Mouse (Mus musculus) neural tube, postnatal 0 days (tissue): ENCODE data around the gene Odam. TPM values are rescaled to one million over a fixed set of nuclear protein-coding genes. Genes with fewer than 3 reads are reported as not detected.

Source experiments
- polyA plus RNA-seq: library from polyadenylated mRNA; unstranded; fragments of >200 nt; fragmentation: Nextera tagmentation; extraction: Ambion mirVana; gene quantifications from 2 replicates; pipeline ENCODE4 v1.2.1, GENCODE M21; 2015

The Odam gene
- not detected in 2 replicates for polyA plus RNA-seq

DNA sequence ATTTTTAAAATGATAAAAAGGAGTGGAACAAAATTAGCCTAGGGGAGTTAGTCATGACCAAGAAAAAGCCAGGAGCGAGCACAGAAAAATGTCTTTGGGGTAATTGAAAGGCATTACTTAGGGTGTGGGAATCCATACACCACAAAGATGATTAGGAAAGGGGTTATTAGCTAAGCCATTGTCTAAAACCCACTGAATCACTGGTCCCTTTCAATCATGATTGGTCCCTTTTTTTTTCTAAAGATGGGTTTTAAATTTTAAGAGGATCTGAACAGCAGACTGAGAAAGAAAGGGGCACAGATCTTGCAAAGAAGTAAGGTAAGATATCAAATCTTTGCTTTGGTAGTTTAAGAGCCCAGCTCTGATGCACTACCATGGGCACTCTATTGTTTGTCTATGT lies at the start of gene Odam:
Odam (plus strand) TSS at position 301 of the 400 bp plus-strand sequence.

DNA sequence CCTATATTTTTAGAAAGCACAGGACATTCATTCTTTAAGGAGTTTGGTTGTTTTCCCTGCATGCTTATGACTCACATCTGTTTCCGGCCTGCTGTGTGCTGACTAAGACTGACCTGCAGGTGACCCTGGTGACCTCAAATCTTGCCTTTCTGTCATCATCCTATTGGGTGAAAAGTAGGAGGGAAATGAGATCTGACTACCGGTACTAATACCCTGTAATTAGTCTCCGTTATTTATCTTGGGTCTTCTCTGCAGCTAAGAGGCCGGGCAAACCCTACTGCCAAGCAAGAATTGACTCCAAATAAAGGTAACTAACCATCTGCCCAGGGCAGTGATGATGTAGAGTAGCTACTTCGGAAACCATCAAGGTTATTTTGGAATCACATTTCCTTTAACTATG lies 40.5 kb downstream of the Odam start, which contains the start of gene Csn3:
Csn3 (plus strand) TSS at position 208 of the 400 bp plus-strand sequence.

Other genes with a start within 250 kb of the Odam start
- not detected in 2 replicates for gene Csn1s1, start 218.8 kb upstream of the Odam start, polyA plus RNA-seq
- 0.18 TPM in 1 of 2 replicates, not detected in the other for gene Csn2, start 185.4 kb upstream of the Odam start, polyA plus RNA-seq
- not detected in 2 replicates for gene Csn1s2a, start 110.5 kb upstream of the Odam start, polyA plus RNA-seq
- not detected in 2 replicates for gene Csn1s2b, start 76.9 kb upstream of the Odam start, polyA plus RNA-seq
- not detected in 2 replicates for gene Prr27, start 59.3 kb upstream of the Odam start, polyA plus RNA-seq
- gene Csn3, start 40.5 kb downstream of the Odam start, polyA plus RNA-seq, result 0.47 TPM in 1 of 2 replicates, not detected in the other
- 0.22 TPM in 1 of 2 replicates, not detected in the other for gene 2310003L06Rik, start 84.4 kb downstream of the Odam start, polyA plus RNA-seq
- 0.61 TPM in 1 of 2 replicates, not detected in the other for gene Gm28434, start 84.5 kb downstream of the Odam start, polyA plus RNA-seq
- not detected in 2 replicates for gene Cabs1, start 94.4 kb downstream of the Odam start, polyA plus RNA-seq
- gene Smr3a, start 117.5 kb downstream of the Odam start, polyA plus RNA-seq, result 0.32 and 0.39 TPM in 2 replicates
- not detected in 2 replicates for gene Smr2, start 201.5 kb downstream of the Odam start, polyA plus RNA-seq
- not detected in 2 replicates for gene Gm11116, start 226.5 kb downstream of the Odam start, polyA plus RNA-seq